Mouse (Mus musculus): ENCODE results near the gene Parvb. TPM values are rescaled to one million over a fixed set of nuclear protein-coding genes. Genes with fewer than 3 reads are reported as not detected.

Parvb gene
- total RNA-seq (2017) = 0.45 and 2.5 TPM in 2 replicates

DNA sequence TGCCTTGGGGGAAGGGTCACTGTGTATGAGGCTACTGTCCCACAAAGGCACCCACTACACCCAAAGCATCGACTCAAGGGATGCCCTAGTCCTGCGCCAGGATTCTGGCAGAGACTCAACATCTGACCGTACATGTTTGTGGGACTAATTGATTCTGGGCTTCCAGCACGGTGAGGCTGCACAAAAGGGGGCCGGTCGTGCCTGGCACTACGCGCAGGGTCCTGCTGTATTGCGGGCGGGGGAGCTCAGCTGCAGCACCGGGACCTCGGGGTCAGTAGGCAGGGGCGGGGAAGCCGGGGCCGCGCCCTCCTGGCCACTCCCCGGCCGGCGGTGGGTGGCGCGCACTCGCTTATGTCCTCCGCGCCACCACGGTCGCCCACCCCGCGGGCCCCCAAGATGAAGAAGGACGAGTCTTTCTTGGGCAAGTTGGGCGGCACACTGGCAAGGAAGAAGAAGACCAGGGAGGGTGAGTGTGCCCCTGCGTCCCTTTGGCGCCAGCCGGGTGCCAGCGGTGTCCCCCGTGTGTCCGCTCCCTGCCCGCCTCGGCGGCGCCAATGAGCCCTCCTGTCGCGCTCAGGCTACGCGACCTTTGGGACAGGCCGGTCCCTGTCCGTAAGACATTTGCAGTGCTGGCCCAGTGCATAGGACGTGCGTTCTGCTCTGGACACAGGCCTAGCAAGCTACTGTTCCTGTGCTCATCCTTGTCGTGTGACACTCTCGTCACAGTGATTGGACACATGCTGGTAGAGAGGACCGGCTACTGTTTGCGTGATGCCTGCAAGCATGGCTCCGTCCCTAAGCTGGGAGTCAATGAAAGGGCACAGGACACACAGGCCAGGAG is at the start of gene Parvb:
Gene Parvb, plus strand, starts transcription at position 323 of the 841 bp plus-strand sequence.
- 0 out of 4 replicates have a peak, but pooled peaks of 1 of the 2 experiments have one; percentile 5 for ATAC-seq (replicated peaks in 1 of 2; ENCODE audit: insufficient read depth in 1 of 2, low FRiP score in 2 of 2, low TSS enrichment in 1 of 2, low read depth in 1 of 2, poor library complexity in 2 of 2, severe bottlenecking in 2 of 2)

DNA sequence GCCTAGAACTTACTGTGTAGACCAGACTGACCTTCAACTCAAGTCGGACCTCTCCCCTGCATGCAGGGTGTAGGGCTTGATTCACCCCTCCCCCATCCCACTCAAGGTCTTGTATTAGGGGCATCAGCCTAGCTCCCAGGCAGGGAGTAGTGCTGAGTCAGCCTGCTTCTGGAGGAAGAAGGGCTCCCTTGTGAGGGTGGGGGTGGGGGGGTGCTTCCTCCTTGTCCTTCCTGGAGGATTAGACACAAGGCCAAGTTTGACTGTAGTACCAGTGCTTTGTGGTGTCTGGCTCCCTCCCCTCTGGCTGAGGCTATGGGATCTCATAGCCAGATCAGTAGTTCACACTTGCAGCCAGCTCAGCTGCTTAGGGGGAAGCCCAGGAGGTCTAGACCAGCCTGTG is 47.9 kb upstream of the Parvb start:
- ATAC-seq (replicated peaks in 1 of 2; ENCODE audit: insufficient read depth in 1 of 2, low FRiP score in 2 of 2, low TSS enrichment in 1 of 2, low read depth in 1 of 2, poor library complexity in 2 of 2, severe bottlenecking in 2 of 2) = peak; percentile 33 to 38

DNA sequence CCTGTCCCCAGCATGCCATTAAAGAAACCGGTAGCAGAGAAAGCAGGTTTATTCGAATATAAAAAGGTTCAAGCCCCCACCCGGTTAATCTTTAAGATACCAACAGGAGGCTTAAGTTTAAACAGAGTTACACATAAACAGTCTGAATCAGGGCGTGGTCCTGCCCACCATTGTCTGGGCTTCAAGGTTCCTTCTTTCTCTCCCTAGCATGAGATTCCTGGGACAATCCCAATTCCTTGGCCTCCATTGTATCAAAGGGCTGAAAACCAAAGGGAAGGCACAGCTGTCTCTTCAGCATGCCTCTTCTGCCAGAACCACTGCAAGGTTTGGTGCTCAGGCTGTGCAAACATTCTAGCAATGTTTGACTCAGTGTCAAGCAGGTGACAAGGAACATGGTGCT is 45.6 kb upstream of the Parvb start:
- ATAC-seq (replicated peaks in 1 of 2; ENCODE audit: insufficient read depth in 1 of 2, low FRiP score in 2 of 2, low TSS enrichment in 1 of 2, low read depth in 1 of 2, poor library complexity in 2 of 2, severe bottlenecking in 2 of 2) = no peak

DNA sequence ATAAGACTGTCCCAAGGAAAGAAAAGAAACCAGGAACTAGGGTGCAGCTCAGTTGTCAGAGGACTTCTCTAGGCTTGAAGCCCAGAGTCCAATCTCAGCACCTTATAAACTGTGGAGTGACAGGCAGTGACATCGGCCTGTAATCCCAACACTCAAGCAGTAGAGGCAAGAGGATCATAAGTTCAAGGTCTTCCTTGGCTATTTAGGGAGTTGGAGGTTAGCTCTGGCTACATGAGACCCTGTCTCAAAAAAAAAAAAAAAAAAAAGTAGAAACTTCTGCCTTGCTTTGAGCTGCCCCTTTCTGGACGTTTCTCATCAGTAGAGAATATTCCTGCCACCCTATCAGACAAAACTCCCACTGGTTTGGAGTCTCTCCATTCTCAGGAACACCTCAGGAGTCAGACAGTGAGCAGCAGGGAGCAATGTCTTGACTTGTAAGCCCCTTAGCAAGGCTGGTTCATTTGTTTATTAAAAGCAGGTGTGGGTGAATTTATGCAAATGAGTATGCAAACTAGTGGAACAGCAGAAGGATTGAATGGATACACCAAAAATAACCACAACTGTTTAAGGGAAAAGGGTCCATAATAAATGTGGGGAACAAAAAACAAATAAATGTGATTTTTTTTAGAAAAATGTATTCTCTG is 42.8 kb upstream of the Parvb start:
- no peak for ATAC-seq (replicated peaks in 1 of 2; ENCODE audit: insufficient read depth in 1 of 2, low FRiP score in 2 of 2, low TSS enrichment in 1 of 2, low read depth in 1 of 2, poor library complexity in 2 of 2, severe bottlenecking in 2 of 2)

DNA sequence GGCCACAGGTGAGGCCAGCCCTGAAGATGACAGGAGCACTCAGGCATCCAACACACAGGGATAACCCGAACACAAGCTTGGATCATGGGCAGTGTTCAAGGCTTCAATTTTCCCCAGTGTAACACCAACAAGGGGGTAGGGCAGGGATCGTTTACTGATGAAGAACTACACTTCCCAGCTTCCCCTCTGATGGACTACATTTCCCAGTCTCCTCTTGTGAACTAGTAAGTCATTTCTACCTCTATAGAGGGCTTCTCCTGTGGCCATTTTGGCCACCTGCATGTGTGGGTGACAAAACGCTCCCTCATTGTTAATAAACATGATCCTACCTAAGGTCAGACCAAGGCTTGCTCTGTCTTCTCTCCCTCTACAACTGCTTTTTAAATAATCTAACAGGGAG is 42.0 kb upstream of the Parvb start:
- ATAC-seq (replicated peaks in 1 of 2; ENCODE audit: insufficient read depth in 1 of 2, low FRiP score in 2 of 2, low TSS enrichment in 1 of 2, low read depth in 1 of 2, poor library complexity in 2 of 2, severe bottlenecking in 2 of 2) = no peak

DNA sequence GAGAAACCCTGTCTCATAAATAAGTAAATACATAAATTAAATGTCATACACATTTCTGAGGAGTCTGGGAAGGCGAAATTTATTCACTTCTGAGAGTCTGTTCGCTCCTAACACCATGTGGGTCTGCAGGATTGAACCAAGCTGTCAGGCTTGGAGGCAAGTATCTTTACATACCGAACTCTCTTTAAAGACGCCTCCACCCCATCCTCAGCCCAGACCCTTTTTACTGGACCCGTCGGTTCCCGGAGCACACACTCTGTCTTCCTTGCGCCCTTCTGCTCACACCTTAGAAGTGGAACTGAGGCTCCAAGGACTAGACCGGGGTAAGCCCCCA is 40.2 kb upstream of the Parvb start:
- no peak for ATAC-seq (replicated peaks in 1 of 2; ENCODE audit: insufficient read depth in 1 of 2, low FRiP score in 2 of 2, low TSS enrichment in 1 of 2, low read depth in 1 of 2, poor library complexity in 2 of 2, severe bottlenecking in 2 of 2)

DNA sequence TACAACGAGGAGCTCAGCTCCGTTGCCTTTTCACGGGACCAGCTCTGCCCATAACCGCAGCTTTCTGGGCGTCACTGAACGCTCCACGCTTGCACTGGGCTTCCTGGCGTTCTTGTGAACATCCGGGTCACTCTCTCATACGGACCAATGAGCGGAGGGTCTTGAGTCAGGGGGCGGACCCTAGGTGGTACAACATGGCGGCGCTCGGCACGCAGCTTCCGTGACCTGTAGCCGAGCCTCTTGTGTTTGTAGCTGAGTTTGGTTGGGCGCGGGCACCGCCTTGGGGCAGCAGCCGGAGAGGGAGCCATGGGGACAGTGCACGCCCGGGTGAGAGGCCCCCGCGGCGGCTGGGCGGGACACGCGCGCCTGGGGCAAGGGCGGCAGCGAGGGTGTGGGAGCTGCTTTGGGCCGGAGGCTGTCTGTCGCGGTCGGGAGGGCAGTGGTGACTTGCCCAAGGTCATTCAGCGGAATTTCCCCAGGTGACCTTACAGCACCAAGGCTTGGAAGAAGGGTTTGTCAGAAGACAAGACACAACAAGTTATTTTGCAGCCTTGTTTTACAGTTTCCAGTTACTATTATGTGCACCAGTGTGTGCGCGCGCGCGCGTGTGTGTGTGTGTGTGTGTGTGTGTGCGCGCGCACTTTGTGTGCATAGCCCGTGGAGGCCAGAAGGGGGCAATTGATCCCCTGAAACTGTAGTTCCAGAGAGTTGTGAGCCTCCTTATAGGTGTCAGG is 39.6 kb upstream of the Parvb start, which contains the start of gene Samm50:
Gene Samm50, plus strand, starts transcription at position 184 of the 734 bp plus-strand sequence.
- ATAC-seq (replicated peaks in 1 of 2; ENCODE audit: insufficient read depth in 1 of 2, low FRiP score in 2 of 2, low TSS enrichment in 1 of 2, low read depth in 1 of 2, poor library complexity in 2 of 2, severe bottlenecking in 2 of 2) = peak; percentile 98 to 99

DNA sequence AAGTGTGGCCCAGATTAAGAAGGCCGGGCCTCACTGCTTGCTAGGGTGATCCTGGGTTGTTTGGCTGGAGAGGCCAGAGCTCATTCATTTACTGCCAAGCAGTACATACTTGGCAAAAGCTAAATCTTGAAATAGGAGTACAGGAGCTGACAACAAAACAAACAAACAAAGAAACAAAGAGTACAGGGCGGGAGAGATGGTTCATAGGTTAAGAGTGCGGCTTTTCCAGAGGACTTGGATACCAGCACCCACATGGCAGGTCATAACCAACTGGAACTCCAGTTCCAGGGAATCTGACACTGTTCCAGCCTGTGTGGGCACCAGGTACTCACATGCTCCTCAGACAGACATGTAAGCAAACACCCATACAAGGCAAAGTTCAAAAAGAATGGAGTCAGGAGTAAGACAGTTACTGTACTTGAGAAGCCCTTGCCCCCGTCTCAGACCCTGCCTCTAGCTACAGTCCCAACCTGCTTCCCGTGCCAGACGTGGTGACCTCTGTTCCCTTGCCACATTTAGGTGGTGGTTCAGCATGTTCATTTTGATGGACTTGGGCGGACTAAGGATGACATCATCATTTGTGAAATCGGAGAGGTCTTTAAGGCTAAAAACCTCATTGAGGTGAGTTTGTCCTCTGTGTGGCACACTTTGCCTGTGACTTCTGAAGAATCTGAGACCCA is 35.2 kb upstream of the Parvb start:
- ATAC-seq (replicated peaks in 1 of 2; ENCODE audit: insufficient read depth in 1 of 2, low FRiP score in 2 of 2, low TSS enrichment in 1 of 2, low read depth in 1 of 2, poor library complexity in 2 of 2, severe bottlenecking in 2 of 2) = no peak

DNA sequence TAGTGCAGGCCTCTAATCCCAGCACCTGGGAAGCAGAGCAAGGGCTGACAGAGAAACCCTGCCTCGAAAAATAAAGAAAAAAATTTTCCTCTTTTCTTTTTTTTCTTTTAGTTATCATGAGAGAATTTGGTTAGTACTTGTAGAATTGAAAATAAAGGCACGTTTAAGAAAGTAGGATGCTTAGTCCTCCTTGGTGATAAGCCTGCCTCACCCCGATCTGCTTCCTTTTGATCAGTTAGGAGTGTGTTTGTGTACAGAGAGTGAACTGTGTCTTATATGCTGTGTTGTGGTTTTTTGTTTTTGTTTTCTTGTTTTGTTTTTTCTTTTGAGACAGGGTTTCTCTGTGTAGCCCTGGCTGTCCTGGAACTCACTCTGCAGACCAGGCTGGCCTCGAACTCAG is 24.5 kb upstream of the Parvb start:
- no peak for ATAC-seq (replicated peaks in 1 of 2; ENCODE audit: insufficient read depth in 1 of 2, low FRiP score in 2 of 2, low TSS enrichment in 1 of 2, low read depth in 1 of 2, poor library complexity in 2 of 2, severe bottlenecking in 2 of 2)

DNA sequence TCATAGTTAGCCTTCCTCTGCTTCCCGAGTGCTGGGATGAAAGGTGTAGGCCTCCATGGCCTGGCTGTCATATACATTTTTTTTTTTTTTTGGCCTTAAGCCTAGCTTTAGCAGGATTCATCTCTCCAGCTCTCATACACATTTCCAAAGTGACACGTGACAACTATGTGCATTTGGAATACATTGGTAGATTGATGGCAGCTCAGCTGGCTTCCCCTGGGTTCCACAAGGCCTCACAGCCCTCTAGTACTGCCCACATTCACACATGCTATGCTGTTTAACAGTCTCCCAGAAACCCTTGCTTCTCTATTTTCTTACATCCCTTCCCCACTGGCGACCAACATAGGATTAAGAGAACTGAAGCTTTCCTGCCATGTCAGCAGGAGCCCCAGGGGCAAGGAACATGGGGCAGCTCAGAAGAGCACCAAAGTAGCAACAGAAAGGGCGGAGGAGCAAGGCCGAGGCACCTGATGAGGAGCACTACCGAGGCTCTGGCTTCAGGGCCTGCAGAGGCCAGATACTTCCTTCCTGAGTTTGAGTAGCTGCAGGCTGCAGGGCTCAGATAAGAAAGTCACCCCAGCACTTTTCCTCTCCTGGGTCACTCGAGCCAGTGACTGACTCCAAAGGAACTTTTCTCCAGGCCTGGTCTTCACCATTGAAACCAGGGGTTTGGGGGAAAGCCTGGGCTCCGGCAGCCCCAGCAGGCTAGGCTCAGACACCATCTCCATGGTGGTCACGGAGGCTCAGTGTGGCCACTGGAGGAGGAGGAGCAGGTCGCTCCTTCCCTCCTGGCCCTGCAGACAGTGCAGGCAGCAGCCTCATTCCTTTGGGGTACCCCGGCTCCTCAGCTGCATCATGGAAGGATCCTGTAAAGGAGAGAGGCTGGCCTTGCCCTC is 22.1 kb upstream of the Parvb start:
- ATAC-seq (replicated peaks in 1 of 2; ENCODE audit: insufficient read depth in 1 of 2, low FRiP score in 2 of 2, low TSS enrichment in 1 of 2, low read depth in 1 of 2, poor library complexity in 2 of 2, severe bottlenecking in 2 of 2) = peak; percentile 71 to 86

DNA sequence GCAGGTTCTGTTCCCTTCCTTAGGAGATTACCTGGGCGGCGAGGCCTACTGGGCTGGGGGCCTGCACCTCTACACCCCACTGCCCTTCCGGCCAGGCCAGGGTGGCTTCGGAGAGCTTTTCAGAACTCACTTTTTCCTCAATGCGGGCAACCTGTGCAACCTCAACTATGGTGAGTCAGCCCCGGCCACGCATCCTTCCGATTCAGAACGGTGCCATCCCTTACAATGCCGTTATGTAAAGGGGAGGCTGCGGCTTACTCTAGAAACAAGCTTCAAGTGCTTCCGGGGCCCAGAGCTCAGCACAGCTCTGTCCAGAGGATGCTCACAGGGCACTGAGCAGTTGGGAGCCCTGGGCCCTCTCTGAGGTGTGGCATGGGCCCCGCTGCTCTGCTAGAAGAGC is 21.4 kb upstream of the Parvb start:
- peak; percentile 1 to 7; a peak in 1 of 4 replicates for ATAC-seq (replicated peaks in 1 of 2; ENCODE audit: insufficient read depth in 1 of 2, low FRiP score in 2 of 2, low TSS enrichment in 1 of 2, low read depth in 1 of 2, poor library complexity in 2 of 2, severe bottlenecking in 2 of 2)

DNA sequence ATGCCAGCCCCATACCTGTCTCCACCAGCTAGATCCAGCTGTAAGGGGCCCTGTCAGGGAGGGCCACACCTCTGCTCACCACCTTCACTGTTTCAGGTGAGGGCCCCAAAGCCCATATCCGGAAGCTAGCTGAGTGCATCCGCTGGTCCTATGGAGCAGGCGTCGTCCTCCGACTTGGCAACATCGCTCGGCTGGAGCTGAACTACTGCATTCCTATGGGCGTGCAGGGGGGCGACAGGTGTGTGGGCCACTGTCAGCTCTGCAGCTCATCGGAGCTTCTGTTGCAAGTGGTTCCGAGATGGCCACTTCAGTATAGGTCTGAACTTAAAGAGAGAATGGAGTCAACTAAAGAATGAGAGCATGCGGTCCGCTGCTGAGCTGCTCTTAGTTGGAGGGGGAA is 20.9 kb upstream of the Parvb start:
- no peak for ATAC-seq (replicated peaks in 1 of 2; ENCODE audit: insufficient read depth in 1 of 2, low FRiP score in 2 of 2, low TSS enrichment in 1 of 2, low read depth in 1 of 2, poor library complexity in 2 of 2, severe bottlenecking in 2 of 2)

DNA sequence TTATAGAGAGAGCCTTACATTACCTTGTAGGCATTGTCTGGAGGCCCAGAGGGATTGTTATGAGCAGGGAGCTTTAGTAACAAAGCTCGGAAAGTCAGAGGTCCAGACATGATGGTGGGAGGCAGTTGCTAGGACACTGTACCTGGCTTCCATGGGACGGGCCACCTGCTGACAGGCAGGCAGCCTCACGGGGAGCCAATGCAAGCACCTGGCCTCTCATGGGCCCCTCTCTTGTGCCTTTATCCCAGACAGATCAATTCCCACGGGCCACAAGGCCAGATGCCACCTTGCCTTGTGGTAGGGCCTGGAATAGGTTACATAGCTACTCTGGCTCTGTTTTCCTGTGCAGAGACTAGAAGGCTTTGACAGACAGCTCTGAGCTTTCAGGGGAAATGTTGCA is 20.3 kb upstream of the Parvb start:
- no peak for ATAC-seq (replicated peaks in 1 of 2; ENCODE audit: insufficient read depth in 1 of 2, low FRiP score in 2 of 2, low TSS enrichment in 1 of 2, low read depth in 1 of 2, poor library complexity in 2 of 2, severe bottlenecking in 2 of 2)

DNA sequence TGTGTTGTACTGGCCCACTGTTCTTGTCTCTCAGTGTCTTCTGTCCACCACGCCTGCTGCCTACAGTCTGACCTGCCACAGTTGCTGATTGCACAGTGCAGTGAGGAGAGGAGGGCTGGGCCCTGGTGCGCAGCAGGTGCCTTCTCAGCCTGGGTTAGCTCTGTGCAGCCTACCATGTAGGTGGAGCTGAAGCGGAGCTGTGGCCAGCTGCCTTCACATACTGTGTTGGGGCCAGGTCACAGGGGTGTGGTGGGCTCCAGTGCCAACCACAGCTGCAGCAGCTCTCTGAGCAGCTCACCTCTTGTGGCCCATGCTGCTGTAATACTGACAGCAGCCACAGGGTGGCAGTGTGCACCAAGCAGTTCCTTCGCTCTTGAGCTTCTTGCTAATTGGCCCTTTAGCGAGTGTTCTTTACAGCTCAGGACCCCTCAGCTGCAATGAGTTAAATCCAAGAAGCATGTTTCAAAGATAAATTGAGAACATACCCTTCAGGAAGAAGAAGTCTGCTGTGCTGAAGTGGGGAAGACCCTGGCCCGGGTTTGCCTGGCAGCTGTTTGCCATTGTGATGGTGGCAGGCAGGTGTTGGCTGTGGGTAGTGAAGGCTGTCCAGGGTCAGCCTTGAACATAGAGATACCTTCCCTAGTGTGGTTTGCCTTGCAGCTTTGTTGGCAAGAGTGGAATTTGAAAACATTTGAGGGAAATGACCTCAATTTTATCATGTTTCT is 19.6 kb upstream of the Parvb start:
- ATAC-seq (replicated peaks in 1 of 2; ENCODE audit: insufficient read depth in 1 of 2, low FRiP score in 2 of 2, low TSS enrichment in 1 of 2, low read depth in 1 of 2, poor library complexity in 2 of 2, severe bottlenecking in 2 of 2) = peak; percentile 46 to 59

DNA sequence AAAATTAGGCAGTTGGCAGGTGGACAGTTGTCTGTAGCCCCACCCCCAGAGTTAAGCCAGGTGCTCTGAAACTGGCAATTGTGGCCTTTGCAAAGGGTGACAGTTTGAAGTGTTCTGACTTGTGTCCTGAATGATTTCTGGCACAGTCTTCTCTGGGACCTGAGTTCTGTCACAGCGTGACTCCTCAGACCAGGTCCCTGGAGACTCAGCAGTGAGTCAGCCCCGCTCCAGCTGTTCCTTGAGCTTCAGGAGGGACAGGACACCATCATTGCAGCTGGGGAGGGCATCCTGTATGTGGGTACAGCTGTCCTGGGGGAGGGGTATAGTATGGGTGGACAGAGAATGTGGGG is 19.1 kb upstream of the Parvb start:
- no peak for ATAC-seq (replicated peaks in 1 of 2; ENCODE audit: insufficient read depth in 1 of 2, low FRiP score in 2 of 2, low TSS enrichment in 1 of 2, low read depth in 1 of 2, poor library complexity in 2 of 2, severe bottlenecking in 2 of 2)

DNA sequence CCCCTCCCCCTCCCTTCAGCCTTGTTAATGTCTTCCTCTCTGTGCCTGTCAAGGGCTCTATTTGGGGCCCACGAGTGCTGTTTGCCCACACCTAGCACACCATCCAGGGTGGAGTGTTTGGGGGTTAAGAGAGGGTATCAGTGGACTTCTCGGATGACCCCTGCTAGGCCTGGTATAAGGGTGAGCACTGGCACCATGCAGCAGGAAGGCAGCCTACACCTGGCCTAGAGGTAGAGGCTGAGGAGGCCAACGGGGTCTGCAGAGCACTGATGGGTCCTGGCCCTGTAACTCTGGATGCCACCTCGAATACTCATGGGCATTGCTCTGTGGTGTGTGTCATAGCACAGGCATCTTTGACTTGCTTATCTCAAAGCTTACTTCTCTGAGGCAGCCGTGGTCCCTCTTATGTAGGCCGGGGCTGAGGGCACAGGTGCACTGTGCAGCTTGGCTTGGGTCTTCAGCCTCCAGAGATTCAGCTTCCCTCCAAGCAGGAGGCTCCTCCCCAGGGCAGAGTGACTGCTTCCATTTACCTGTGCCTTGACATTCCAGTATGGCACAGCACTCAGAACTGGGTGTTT is 18.6 kb upstream of the Parvb start:
- ATAC-seq (replicated peaks in 1 of 2; ENCODE audit: insufficient read depth in 1 of 2, low FRiP score in 2 of 2, low TSS enrichment in 1 of 2, low read depth in 1 of 2, poor library complexity in 2 of 2, severe bottlenecking in 2 of 2) = no peak

Data from hematopoietic stem cell, adult 5-6 weeks (primary cell).